Mouse (Mus musculus) CD8-positive naive resting alpha-beta T cell, adult 2 months (primary cell): ENCODE results near the gene Ppp1r15a.
"Not testable (repeated sequence)": the region's sequence is repeated elsewhere in the genome, so short reads cannot be mapped to it uniquely, and the experiment has no call there.

Experiments
- DNase-seq, 2 experiments: peaks; one replicate each; pipeline ENCODE4 v3.0.0; 2022; ENCODE audit warnings: low read depth in 2 of 2, low spot score in 2 of 2

The Ppp1r15a gene

DNA sequence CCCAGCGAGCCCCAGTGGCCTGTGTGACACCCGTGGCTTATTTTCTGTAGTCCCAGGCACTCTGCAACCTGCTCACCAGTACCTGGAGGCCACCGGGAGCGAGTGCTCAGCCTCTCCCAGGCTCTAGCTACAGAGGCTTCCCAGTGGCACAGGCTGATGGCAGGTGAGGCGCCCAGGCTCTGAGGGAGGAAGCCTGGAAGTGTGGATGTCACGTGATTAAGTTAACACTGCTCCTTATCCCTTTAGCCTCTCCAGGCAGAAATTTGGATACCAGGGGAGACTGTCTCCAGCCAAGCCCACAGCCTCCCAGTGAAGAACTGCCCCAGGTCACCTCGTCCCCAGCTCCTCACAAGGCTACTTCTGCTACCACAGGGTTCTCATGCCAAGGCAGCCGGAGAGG, 27.5 kb upstream of the Ppp1r15a start:
- no peak for DNase-seq

DNA sequence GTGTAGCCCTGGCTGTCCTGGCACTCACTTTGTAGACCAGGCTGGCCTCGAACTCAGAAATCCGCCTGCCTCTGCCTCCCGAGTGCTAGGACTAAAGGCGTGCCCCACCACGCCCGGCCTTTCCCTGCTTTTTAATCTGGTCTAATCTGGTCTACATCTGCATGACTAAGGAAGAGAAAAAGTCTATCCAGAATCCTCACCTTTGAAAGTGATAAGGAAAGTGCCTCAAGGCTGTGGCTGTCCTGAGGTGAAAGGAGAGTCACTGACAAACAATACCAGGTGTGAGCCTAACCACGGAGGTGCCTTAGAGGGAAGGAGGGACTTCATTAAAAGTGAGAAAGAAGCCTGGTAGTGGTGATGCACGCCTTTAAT, 25.4 kb upstream of the Ppp1r15a start:
- no peak for DNase-seq

DNA sequence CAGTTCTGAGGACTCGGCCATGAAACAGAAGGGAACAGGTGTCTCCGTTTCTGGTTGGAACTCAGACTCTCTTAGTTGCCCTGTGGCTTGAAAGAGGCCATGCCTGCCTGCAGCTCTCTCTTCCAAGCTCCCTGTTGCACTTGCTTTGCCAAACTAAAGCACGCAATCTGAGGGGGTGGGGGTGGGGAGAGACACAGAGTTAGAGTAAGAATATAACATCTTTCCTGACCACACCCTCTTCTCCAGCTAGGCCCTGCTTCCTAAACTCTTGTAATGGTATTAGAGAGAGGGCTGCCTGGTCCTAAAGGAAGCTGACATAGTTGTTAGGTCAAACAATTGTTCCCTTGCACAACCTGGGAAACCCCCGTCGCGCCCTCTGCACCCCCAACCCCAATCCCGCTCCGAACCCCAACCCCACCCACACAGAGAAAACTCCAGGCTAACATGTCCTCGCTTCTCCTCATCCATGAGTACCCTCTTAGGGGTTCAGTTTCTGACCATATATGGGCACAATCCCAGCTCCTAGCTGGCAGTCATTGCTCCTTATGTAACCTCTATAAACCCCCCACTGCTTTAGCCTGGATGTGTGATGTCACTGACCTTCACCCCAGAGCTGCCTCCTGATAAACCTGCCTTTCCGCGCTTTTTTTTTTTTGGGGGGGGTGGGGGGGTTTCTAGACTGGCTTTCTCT, 24.9 kb upstream of the Ppp1r15a start:
- no peak for DNase-seq

DNA sequence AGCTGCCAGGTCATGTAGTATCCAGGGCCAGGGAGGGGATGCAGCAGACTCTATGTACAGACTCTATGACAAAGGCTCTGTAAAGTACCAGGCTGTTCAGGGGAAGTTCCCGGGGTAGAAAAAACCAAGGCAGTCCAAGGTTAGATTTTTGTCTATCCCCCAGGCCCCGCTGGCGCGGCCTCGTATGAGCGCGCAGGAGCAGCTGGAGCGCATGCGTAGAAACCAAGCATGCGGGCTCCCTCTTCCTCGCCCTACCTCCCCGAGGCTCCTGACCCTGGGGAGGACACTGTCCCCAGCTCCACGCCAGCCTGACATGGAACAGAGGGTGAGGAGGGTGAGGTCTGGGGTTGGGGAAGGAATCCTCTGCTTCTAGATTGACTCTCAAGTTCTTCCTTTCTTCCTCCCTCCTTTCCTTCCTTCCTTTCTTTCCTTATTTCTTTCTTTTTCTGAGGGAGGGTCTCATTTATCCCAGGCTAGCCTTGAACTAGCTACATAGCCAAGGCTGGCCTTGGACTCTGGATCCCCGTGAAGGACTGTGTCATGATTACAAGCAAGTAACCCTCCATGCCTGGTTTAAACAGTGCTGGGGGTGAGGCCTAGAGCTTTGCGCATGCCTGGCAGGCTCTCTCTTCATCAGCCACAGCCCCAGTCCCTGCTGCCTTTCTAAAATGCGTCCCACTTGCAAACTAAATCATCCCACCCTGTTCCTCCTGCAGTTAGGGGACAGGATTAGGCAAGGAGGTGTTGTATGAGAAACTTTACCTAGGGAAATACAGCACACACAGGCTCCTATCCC, 23.8 kb upstream of the Ppp1r15a start:
- DNase-seq: no peak

DNA sequence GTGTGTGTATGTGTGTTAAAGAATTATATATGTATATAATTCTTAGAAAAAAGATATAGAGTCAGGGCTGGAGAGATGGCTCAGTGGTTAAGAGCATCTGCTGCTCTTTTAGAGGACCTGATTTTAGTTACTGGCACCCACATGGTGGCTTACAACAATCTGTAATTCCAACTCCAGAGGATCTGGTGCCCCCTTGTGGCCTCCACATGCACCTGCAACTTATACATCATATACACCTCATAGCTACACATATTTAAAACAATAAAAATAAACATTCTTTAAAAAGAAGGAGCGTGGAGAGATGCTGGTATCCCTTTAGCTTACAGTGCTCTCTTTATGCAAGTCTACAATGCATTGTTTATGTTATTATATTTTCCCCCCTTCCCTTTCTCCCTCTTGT, 18.5 kb upstream of the Ppp1r15a start:
- no peak for DNase-seq

DNA sequence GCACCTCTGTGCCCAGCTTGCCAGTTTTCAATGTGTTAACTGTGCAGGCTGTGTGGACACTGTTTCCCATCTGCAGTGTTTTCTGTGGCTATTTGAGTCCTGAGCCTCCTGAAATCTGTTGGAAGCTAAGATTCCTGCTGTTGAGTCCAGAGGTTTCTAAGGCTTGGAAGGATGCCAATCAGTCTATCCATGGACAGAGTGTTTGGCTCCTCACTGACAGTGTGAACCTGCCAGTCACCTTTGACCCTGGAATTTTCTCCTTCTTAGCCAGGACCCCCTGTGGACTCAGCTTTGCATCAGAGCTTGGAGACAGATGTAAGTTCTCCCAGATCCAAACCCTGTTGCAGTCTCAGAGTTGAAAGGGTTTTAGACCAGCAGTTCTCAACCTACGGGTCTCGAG, 14.1 kb upstream of the Ppp1r15a start:
- DNase-seq: no peak

DNA sequence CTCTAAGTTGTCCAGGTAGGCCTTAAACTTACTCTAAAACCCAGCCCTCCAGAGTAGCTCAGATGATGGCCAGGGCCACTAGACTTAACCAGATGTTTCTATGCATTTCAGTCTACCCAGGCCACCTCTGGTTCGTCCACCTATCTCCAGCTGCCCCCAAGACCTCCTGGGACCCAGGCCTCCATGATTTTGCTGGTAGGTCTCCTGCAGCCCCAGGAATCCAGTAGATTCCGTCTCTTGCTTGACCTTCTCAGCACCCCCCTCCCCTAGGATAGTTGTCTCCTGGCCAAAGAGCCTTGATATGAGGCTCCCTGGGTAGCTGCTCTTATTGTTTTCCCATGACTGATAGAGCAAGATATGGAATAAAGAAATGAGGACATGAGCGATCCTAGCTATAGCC, 13.0 kb upstream of the Ppp1r15a start:
- no peak for DNase-seq

DNA sequence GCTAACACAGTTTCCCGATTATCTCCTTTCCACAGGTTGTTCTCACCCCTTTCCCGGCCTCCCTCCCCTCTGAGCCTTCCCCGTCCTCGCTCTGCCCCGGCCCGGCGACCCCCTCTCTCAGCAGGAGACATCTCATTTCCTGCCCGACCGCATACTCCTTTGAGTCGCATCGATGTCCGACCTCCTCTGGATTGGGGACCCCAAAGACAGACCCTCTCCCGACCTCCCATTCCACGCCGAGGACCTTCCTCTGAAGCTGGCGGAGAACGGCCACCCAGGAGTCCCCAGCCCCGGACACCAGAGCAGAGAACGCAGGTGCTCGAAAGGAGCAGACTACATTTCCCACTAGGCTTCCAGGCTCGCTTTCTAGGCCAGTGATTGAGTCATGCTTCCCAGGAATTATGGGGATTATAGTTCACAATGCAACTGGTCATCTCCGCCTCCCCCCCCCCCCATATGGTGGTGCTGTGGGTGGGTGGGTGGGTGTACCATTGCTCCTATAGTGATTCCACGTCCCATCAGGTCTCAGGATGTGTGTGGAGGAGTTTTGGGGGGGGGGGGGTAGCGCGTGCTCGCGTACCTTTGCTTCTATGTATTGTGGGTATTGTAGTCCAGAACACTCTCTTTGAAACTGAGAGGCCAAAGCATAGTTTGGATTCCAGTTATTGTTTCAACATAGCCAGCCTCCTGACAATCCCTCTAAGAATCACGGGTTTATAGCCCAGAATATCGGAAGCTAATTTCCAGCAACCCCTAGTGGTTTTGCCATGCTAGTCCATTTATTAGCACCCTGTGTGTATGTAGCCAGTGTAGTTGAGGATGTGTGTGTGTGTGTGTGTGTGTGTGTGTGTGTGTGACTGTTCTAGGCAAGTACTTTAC, 12.3 kb upstream of the Ppp1r15a start:
- no peak for DNase-seq

DNA sequence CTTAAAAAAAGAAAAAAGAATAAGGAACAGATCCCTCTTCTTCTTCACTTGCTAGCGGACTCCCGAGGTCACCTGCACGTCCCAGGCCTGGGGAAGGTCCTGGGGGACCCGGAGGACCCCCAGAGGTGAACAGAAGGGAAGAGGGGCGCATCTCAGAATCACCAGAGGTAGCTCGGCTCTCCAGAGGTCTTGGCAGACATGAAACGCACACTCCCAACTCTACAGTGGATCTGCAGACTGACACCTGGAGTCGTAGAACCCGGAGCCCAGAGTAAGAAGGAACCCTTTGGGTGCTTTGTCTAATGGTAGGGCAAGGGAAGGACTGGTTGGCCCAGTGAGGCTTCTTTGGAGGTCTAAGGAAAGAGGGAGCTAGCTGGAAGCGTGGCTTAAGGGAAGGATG, 11.5 kb upstream of the Ppp1r15a start:
- no peak for DNase-seq

DNA sequence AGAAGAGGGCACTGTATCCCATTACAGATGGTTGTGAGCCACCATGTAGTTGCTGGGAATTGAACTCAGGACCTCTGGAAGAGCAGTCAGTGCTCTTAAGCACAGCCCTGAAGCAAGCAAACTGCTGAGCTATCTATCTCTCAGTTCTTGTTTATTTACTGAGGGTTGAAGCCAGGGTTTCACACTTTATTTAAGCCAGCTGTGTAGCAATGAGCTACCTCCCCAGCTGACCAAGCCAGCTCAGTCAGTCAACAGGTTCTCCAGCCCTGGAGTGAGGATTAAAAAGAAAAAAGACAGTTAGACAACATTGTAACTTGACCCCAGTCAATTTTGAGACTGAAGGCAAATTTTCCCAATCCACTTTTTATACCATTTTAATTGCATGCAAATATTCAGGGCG, 9.6 kb upstream of the Ppp1r15a start:
- no peak for DNase-seq

DNA sequence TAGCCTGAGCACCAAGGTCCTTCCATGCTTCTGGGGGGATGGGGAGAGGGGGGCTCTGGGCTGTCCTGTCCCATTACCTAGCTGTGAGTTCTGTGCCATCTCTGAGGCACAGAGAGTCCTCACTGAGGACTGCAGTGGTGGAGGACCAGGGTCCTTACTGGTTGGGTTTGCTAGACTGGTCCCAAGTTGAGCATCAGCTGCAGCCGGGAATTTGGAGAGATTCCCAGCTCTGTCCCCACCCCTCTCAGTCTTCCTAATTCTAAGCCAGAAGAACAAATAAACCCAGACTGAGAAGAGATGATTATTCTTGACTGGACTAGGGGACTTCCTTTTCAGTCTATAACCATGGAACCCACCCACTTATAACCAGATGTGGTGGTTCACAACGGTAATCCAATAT, 4.6 kb upstream of the Ppp1r15a start:
- no peak for DNase-seq

DNA sequence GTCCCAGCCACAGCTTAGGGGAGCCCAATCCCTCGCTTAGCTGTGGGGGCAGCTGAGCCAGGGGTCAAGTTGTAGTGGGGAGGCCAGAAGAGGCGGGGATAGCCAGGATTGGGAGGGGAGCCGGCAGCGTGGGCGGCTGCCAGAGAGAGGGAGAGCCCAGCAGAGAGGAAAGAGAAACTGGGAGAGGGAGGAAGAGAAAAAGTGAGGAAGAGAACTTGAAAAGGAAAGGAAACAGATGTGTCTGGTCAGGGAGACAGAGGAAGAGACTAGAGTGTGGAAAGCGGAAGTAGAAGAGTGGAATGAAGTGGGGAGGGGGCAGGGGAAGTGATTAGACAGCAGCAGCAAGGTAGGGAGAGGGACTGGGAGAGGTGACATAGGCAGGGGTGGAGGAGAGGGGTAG, 3.4 kb upstream of the Ppp1r15a start:
- DNase-seq: no peak

DNA sequence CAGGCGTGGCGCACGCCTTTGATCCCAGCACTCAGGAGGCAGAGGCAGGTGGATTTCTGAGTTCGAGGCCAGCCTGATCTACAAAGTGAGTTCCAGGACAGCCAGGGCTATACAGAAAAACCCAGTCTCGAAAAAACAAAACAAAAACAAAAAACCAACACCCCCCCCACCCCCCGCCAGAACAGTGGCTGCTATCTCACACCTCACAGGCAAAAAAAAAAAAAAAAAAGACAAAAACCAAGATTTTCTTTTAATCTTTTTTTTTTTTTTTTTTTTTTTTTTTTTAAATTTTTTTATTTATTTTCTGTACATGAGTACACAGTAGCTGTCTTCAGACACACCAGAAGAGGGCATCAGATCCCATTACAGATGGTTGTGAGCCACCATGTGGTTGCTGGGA, 1.1 kb upstream of the Ppp1r15a start:
- DNase-seq: not testable (repeated sequence)

DNA sequence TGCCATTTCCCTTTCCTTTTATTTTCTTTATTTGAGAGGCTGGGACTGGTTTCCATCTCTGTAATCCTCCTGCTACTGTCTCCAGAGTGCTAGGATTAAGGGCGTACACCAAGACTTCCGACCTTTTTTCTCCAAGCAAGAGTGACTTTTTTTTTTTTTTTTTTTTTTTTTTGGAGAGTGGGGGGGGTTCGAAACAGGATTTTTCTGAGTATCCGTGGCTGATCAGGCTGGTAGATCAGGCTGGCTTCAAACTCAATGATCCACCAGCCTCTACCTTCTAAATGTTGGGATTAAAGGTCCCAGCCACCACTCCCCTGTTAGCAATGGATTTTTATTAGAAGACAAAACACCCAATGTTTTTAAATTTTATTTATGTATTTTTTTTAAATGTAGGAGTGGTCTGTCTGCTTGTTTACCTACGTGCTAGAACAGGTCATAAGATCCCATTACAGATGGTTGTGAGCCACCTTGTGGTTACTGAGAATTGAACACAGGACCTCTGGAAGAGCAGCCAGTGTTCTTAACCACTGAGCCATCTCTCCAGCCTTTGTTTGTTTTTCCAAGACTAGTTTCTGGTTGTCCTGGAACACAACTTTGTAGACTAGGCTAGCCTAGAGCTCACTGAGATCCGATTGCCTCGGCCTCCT, 529 bp upstream of the Ppp1r15a start:
- DNase-seq: peak in 1 of 2 experiments; percentile 31

DNA sequence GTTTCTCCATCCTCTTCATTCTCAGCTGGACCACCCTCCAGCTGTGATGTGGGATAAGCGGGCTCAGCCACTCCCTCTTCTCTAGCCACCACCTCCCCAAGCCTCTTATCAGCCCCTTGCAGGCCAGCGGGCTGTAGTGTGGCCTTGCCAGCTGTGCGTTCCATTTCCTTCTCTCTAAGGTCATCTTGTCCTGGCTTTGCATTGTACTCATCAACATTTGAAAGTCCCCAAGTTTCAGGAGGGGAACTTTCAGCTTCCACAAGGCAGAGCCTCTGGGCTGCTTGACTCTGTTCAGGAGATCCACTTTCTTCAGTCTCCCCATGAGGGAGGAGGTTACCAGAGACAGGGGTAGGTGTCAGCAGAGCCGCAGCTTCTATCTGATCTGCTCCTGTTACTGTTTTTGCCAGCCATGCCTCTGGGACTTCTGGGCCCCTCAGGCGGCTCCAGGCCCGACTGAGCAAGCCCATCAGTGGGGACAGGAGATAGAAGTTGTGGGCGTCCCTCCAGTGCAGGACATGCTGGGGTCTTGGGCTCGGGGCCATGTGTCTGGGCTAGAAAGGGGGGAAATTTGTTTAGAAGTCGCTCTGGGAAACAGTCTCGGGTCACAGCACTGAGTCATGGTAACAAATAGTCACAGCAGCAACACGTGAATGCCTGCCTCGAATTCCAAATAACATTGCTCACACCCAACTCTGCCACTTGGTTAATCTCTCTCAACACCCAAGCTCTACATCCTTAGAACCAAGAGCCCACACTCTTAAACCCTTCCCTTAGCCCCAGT, 1.0 kb downstream of the Ppp1r15a start:
- DNase-seq: no peak

DNA sequence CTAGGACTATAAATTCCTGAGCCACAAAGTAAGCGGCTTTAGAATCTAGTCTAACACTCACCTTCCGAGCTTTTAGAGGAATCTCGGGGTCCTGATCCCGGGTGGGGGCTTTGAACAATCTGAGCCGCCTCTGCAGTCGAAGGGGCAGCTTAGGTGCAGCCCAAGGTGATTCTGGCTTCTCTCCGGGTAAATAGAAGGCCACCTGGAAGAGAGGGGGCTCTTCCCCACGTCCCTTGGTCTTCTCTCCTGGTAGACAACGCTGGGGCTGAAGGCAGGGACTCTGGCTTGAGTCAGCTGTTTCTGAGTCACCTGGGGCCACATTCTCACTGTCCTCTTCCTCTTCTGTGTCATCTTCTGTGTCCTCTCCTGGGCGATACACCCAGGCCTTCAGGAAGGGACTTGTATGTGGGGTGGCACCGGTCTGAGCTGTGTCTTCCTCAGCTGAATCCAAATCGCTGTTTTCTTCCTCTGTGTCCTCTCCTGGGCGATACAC, 2.3 kb downstream of the Ppp1r15a start:
- no peak for DNase-seq

DNA sequence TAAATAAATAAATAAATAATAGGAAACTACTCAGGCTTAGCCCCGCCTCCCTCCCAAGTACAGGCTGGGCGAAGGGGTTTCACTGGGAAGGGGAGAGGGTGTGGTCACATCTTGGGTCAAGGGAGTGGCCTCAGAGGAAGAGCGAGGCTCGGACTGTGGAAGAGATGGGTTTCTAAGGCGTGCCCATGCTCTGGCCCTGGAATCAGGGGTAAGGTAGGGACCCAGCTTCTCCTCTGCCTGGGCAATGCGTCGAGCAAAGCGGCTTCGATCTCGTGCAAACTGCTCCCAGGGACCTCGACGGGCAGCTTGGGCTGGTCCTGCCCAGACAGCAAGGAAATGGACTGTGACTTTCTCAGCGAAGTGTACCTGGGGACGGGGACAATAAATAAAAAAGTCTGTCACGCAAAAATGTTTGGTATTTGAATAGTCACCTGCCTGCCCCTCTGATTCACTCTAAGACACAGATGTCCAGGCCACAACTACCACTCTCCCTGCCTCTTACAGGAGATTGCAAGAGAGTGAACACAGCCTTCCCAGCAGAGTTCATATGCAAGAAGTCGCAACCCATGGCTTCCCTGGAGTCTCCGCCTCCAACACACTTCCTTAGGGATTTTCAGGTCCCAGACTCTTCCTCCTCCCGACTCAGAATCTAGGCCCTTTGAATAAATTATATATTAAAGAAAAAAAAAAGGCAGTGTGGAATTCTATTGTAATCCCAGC, 3.0 kb downstream of the Ppp1r15a start:
- DNase-seq: no peak

DNA sequence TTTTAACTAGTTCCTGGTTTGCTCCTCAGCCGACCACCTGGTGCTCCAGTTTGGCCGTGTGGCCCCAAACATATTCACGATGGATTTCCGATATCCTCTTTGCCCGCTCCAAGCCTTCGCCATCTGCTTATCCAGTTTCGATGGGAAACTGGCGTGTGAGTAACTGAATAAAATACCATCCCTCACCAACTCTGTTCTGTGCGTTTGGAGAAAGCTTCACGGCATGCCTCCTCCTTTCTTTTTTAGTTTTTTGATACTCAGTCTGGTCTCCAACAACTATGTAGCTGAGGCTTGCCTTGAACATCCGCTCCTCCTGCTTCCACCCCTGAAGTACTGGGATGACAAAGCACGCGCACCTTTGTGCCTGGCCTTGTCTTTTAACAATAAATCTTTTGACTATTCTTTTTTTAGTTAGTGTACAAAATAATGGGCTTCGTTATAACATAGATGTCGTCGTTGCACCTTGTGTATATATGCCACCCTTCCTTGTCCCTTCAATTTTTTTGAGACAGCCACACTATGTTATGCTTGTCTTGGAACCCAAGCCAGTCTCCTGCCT, 3.8 kb downstream of the Ppp1r15a start:
- no peak for DNase-seq

DNA sequence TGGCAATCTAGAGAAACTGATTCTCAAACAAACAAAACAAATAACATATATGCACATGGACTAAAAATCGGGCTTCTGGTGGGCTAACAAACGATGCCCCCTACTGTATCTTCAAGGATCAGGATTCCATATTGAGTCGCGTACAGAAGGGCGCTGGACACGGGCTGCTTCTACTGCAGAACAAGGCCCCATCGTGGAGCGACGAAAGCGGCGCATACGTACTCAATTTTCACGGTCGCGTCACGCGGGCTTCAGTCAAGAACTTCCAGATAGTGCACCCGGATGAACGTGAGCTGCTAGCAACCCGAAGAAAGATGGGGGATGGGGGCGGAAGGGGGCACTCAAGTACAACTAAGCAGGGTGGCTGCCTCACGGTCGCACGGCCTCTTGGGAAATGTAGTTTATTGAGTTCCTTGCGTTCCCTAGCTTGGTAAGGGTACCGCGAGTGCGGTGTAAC, 4.3 kb downstream of the Ppp1r15a start:
- peak; percentile 87 to 92 for DNase-seq
